Mouse (Mus musculus) urinary bladder, postnatal 10 days (tissue): ENCODE measurements around the gene Tsc22d3.

Experiments
- DNase-seq: peaks from one replicate; pipeline ENCODE4 v3.0.0; 2022; ENCODE audit warnings: low spot score

Tsc22d3 gene

DNA sequence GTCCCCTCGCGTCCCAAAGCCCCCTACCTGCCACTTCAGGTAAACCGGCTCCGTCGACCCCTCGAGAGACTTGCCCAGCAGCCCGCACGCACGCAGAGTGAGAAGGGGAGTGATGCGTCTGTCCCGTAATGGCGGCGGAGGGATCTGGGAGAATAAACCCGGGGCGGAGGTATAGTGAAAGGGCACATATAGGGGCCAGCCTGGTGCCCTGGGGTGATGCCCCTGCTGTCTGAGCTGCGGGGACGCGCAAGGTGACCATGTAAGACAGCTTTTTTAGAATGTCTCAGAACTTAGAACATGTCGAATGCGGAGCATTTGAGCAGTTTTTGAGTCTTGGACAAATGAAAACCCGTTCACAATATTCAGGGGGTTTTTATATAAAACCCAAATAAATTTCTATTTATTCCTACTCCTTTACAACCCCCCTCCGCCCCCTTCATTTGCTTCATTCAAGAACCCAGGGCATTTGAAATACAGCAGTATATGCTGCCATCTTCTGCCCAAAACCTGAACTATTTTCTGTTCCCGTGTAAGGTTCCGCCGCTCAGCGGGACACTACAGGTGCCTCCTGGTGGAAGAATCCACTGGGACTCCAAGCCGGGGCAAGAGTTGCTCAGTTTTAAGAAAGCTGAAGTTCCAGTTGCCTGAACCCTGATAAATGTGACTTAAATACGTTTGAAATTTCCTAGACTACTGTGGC lies at the start of gene Tsc22d3:
TSS of gene Tsc22d3 (minus strand) at position 250 of the 700 bp plus-strand sequence.
- DNase-seq: no peak

DNA sequence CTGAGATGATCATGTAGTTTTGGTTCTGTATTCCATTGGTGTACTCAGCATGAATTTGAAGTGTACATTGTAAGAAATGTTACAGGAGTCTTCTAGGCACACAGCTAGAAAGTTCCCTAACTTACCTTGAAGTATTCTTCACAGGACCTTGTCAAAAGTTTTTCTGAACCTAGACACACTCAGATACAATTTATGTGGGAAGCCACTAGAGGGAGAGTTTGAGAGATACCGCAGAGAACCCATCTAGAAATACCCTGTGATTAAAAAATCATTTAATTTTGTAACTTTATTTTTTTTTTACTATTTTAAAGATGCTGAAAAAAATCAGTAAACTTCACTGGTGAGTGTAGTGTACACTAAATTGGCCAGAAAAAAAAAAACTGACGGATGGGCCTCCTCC lies 39.1 kb upstream of the Tsc22d3 start:
- DNase-seq: no peak

DNA sequence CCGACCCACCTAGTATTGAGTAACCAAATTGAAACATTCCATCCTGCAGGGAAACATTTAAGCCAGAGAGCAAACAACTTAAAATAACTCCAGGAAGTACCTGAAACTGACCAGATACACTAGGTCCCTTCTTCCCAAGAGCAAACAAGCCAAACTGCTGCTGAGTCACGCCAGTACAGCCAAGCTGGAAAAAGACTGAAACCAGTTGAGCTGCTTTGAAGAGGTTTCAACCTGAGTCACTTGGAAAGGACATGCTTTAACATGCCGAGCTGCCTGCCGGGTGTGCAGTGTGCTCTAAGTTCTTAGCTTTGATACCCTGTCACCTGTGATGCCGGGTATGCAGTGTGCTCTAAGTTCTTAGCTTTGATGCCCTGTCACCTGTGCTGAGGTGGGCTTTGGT lies 37.6 kb upstream of the Tsc22d3 start:
- DNase-seq: no peak

DNA sequence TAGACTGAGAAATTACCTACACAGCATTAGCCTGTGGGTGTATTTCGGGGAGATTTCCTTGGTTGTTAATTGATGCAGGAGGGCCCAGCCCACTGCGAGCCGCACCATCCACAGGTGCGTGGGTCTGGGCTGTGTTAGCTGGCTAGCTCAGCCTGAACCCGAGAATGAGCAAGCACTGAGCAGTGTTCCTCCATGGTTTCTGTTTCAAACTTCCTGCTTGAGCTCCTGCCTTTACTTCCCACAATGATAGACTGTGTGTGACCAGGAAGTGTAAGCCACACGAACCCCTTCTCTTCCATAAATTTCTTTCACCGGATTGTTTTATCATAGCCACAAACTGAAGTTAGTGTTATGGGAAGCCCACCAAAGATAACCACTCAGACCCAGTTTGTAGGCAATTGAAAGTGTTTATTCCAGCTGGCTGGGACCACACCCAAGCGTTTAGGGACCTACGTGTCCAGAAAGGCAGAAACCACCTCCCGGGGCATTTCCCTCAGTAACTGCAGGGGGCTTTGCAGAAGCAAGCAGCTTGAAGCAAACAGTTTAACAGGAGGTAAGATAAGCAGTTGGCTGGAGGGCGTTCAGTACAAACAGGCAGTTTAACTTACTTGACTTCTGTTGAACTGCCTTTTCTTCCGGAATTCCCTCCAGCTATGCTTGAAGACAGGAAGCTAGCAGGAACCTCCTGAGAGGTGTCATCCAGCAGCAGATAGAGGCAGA lies 24.6 kb upstream of the Tsc22d3 start:
- no peak for DNase-seq

DNA sequence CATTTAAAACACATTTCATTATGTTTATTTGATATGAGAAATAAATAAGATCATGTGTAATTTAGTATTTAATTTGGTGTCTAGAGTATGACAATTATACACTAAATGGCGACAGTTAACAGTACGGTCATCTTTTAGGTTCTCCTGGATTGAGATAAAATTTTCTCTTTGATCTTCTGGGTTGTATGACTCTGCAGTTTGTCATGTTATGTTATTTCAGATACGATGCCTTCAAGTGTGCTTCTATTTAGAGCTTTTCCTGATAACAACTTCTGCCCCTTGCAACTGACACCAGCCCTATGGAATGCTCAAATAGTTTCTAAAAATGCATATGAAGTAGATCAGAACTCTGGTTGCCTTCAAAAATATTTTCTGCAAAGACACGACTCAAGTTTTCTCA lies 9.5 kb upstream of the Tsc22d3 start:
- no peak for DNase-seq

DNA sequence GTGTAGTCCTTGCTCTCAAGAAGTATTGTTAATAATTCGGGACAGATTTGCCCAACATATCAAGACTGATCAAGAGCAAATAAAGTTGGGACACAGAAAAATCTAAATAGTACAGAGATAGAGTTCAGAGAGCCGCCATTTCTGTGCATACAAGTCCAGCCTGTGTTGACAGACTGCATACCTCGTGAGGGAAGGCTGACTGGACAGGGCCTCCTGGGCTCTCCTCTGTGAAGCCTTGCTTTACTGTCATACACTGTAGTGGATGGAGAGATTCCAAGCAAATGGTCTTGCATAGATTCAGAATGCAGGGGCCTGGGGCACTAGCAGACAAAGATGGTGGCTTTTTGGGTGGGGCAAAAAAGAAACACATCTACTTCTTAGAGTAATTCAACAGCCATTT lies 1.4 kb upstream of the Tsc22d3 start:
- DNase-seq: no peak

DNA sequence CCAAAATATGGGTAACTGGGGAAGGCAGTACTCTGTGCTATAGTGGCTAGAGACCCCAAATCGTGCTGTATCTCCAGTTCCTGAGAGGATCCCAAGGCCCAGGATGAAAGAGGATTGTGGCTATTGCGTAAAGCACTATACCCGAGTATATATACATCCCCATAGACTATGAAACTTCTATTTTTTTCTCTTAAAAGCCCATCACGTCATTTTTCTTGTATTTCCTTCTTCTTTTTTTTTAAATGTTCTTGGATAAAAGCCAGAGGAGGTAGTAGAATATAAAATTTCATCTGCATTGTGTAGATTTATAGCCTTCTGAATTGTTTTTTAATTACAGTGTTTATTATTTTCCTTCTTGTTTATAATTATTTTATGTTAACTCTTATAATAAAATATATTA lies 852 bp upstream of the Tsc22d3 start:
- no peak for DNase-seq

DNA sequence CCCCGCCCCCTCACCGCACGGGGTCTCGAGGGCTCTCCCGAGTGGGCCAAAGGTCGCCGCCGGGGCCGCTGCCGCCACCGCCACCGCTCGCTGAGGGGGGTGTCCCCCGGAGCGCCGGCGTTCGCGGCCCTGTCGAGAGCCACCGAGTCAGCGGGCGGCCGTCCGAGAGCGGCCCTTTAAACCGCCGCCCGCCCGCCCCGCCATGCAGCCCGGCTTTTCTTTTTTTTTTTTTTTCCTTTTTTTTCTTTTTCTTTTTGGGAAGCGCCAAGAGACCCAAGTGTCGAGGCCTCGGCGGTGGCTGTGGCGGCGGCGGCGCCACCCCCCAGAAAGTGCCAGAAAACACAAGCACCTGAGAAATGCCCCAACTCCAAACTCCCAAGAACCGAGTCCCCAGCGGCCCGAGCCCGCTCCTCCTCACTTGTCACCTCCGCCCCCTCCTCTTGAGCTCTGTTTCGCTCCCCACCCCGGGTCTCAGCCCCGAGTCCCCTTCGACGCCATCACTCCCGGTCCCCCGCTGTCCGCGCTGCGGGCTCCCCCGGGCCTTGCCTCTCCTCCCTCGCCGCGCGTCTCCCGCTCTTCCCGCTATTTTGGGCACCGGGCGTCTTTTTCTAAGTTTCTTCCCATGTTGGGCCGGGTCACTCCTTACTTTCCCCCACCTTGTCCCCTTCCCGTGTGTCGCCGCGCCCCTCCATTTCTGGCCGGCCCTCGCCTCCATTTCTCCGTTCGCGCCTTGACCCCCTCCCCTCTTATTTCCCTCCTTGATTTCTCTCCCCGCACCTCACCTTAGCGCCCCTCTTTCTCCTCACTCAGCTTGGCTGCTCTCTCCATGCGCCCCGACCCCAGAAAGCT lies 674 bp downstream of the Tsc22d3 start:
- DNase-seq: no peak

DNA sequence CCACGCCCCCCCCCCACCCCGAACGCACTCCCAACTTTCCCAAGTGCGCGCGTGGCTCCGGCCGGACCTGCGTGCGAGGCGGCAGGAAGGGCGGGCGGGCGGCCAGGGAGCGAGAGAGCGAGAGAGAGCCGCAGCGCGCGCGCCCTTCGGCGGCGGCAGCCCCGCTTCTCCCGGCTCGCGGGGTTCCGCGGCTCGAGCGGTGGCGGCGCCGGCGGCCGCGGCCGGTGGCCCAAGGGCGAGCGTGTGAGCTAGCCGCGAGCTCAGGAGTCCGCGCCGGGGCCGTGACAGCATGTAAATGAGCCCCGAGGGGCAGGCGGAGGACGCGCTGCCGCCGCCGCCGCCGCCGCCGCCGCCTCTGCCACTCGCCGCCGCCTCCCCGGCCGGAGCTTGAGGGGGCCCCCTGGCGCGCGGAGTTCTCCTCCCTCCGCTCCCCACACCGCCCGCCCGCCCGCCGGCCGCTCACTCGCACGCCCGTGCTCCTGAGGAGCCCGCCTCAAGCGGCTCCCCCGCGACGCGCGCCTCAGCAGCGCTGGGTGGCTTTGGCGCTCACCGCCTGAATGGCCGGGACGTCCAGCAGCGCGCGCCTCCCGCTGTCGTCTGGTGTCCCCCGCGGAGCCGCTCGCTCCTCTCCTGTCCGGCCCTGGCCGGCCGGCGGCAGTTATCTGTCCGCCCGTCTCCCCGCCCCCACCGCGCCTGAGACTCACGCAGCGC lies 1.5 kb downstream of the Tsc22d3 start:
- peak; percentile 8 for DNase-seq

DNA sequence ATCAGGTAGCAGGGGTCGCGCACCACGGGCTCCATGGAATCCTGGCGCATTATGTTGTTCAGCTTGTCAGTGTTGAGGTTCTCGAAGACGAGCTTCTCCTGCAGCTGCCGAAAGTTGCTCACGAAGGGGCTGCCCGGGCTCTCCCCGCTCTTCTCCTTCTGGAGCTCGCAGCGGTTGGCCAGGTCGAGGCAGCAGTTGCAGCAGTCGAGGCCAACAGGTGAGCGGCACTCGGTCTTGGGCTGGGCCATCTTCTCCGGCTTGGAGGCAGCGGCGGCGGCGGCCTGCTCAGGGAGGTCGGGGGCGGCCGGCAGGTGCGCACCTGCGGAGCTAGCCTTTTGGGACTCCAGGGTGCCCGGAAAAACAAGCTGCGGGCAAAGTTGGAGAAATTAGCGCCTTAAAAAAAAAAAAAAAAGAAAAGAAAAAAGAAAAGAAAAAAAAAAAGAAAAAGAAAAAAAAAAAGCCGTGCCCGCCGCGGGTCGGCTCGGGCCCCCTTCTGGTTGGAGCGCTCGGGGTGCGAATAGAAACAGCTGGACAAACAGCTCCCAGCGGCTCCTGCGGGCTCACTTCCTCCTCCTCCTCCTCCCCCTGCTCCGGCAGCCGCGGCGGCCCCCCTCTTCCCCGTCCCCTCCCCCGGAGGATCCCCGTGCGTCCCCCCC lies 2.1 kb downstream of the Tsc22d3 start:
- DNase-seq: no peak

DNA sequence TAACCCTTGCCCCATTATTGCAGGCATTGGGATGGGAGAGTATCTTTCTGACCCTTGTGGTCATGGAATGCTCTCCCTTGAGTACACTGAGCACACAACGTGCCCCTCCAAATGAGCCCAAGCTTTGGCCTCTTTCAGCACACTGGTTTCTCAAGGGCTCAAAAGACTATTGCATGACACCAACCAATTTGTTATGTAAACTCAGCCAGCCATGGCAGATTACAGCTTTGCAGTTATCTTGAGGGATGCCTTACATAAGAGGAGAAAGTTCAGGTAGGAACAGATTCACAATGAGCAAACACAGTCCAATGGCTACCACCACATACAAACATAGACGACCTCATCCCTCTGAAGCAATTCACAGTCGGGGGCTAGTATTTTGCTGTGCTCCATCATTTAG lies 9.3 kb downstream of the Tsc22d3 start:
- DNase-seq: no peak

DNA sequence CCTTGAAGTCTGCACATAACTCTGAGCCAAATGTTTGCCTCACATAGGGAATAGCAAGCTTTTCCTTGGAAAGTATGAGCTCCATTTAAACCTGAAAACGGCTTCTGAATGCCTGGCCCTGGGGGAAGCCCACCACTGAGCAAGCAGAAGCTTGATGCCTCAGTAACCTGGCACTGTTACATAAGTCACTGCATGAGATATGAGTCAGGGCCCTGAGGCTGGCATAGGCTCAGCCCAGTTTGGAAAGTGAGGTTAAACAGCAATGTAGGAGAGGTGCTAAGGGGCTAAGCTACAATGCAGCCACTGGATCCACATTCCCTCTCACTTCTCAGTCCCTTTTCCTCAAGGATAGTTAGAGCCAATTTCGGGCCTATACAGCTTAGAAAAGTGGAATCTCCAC lies 10.3 kb downstream of the Tsc22d3 start:
- no peak for DNase-seq

DNA sequence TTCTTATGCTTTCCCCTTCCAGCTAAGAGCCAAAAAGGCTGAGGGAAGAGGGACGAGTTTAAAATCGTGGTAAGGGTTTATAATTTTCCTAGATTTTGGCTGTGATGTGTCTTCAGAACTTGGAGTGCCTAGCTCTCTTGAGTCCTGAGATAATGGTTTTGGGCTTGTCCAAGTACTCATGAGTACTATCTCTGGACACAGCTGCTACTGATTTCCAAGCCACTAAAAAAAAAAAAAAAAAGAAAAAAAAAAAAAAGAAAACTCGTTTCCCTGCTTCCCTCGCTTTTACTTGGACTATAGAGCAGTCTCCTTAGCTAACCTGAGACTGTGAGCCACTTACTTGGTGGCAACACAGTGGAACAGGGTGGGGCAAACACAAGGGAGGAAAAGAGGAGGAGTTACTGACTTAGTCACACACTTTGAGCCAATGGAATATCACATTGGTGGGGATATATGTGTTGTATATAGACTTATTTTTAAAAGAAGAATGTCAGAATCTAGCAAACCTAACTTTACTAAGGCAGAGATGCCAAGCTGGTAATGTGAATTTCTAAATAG lies 11.2 kb downstream of the Tsc22d3 start:
- DNase-seq: no peak

DNA sequence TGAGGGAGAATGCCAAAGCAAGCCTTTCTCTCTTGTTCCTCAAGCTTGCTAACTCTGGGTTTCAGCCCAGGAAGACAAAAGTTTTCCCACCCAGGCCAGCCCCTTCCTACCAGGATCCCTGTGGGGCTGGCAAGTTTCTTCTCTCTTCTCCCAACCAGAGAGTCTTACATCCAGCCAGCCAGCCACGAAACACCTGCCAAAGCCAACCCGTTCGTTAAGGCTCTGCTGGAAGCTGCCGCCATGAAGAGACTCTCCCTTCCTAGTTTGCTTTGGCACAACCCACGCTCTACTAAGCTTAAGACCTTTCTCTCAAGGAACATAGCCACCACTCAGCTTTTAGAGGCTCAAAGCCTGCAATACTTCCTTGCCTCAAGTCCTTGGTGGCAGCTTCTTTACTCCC lies 11.9 kb downstream of the Tsc22d3 start:
- DNase-seq: no peak

DNA sequence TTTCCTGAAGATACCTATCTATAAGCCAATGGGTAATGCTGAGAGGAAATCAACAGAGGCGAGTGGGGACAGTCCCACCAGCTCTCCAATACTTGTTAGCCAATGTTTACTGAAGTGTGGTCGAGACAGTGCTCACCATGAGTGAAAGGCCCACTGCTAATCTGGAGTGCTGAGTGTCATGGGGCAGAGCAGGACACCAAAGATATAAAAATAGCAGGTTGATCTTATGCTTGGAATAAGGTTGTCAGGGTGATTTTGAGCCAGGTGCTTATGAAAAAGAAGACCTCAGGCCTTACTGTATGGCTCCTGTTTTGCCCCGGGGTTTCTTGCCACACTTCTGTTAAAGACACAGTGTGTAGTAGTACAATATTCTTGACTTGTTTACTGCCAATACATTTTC lies 20.0 kb downstream of the Tsc22d3 start:
- DNase-seq: no peak

DNA sequence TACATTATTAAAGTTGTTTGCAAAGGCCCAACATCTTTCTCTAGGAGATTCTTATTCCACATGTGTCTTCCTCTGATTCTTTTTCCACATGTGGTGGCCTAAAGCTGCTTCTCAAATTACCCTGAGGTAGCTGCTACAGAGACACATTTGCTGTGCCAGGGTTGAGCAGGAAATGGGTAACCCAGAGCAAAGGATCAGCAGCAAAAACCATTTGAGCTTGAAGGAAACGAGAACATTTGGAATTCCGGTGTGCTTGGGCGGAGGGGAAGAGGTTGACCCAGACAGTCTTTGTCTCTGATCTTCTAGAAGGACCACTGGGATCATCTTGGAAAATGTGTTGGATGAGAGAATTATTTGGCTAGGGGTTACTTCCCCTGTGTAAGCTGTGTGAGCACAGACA lies 24.8 kb downstream of the Tsc22d3 start:
- DNase-seq: no peak

DNA sequence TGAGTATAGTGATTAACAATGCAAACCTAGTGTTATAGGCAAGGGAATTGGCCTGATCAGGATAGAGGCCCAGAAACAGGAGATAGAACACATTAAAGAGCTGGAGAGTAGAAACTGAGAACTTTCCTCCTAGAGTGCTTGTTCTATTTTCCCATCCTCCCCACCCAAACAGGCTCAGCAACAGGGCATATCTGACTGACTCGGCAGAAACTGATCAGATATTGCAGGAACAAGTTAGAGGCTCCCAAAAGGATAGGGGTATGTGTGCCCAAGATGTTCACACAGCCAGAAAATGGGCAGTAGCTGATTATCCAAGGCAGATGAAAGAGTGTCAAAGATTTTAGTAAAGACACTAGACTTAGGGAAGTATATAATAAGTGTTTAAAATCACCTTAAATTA lies 25.3 kb downstream of the Tsc22d3 start:
- no peak for DNase-seq

DNA sequence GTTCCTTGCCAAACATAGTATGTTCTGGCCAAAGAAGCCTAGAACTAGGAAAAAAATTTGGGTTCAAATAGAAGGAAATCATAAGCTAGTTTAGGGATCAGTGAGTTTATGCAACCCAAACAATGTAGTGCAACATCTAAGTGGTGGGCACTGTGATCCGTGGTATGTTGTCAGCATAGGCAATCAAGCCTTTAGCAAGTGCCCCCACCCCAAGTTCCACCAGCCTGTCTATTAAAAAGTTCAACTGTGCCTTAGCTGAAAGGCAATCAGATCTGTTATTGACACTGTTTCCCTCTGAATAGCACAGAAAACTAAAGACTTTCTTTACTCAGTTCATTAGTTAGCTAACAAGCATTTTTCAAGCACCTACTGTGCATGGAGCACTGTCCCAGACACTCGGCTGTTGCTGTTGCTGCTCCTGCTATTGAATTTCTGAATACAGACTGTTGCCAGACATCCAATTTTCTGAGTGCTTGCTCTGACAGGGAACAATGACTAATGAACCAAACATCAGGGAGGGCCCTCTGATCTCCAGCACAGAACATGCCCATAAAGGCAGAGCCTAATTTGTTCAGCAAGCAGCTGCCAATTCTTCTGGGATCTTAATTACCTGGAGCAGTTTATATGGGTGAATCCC lies 27.6 kb downstream of the Tsc22d3 start:
- DNase-seq: no peak

DNA sequence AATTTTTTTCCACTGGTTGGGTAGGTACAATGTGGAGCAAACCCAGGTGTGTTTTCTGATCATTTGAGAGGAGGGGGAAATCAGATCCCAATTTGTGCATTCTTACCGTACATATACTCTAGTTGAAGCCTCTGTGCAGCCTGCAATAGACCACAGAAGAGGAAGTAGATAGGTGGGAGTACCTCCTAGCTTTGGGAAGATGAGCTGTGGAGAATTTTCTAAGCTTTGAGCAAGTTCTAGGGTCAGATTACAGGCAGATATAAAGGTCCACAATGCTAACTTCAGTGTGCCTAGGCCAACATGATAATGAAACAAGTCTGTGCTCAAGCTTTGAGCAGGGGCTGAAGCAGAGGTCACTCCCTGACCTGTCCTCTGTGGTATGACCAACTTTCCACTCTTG lies 30.9 kb downstream of the Tsc22d3 start:
- DNase-seq: no peak

DNA sequence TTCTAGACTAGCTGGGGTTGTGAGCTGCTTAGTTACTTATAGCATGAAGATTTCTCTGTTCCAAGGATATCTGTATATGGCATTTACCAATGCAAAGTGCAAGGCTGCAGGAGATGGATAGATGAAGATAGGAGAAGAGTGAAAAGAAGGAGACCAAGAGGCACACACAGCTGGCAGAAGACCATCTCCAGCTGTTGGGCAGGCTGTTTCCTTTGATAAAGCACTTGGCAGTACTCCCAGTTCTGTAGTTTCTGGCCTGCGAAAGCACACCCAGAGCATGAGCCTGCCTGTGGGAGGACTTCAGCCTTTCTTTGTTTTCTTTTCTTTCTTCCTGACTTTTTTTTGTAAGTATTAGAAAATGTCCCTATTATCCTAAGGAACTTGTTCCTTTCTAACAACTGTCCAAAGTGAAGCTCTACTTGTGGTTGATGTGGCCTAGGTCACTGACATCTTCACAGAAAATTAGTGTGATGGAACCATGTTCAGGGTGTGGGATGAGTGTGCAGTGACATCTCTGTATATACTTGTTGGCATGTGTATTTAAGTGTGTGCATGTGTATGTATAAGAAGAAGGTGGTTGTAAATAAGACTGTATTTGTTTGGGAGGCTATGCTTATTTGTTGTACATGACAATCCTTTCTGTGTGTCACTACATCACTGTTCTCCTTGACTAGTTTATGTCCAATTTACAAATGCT lies 32.6 kb downstream of the Tsc22d3 start:
- DNase-seq: no peak
